Mouse (Mus musculus): ENCODE measurements around the gene Tmem231. TPM values are rescaled to one million over a fixed set of nuclear protein-coding genes. Genes with fewer than 3 reads are reported as not detected.

The Tmem231 gene
- polyA plus RNA-seq, 1 experiment from 2014 or later: 20.7 TPM

DNA sequence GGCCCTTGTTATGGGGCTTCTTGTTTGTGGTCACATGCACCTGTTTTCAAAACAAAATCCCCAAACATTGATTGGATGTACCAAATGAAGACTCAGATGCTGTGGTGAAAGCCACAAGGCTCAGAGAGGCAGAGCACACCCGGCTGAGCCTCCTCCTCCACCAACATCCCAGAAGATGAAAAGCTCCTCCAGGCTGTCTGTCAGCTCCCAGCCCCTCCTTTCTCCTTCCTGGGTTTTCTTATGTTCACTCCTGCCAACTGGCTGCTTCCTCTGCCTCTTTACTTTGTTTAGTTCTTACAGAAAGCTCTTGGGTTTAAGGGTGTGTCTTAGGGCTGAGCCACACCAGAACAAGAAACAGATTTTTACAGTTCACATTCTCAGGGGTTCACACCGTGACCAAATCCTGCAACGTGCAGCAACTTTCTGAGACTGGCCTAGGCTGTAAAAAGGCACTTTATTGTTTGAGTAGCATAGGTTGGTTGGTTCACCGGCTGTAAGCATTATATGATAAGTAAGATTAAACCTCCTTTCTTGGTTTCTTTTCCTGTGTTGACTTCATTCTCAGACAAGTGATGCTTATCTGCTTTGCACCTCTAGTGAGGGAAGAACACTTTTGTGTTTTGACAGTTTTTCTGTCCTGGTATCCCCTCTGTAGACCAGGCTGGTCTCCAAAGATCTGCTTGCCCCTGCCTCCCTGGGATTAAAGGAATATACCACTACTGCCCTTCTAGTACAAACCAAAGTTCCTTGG, 21.3 kb upstream of the Tmem231 start:
- ATAC-seq (ENCODE audit: low FRiP score, low TSS enrichment): no peak
- H3K9me3 ChIP-seq (ENCODE audit: low read length): no peaks in the 10 kb centered on the region
- H3K27ac ChIP-seq (ENCODE audit: low read length): no peak overlapping the region
- H3K9ac ChIP-seq (replicated peaks; ENCODE audit: low read length): no peak overlapping the region
- peaks cover 48% of the 10 kb centered on the region for H3K36me3 ChIP-seq (ENCODE audit: insufficient read depth, low read length)
- H3K4me3 ChIP-seq (ENCODE audit: low read length): no peak overlapping the region
- no peaks in the 10 kb centered on the region for H3K4me1 ChIP-seq (ENCODE audit: insufficient read depth, low read length)
- no peaks in the 10 kb centered on the region for H3K27me3 ChIP-seq (ENCODE audit: insufficient read depth, low read length)
- 81% methylated on average over 4 of the region's 4 CpGs for WGBS
- H3K4me2 ChIP-seq (replicated peaks; ENCODE audit: low read depth, low read length): no peak overlapping the region

DNA sequence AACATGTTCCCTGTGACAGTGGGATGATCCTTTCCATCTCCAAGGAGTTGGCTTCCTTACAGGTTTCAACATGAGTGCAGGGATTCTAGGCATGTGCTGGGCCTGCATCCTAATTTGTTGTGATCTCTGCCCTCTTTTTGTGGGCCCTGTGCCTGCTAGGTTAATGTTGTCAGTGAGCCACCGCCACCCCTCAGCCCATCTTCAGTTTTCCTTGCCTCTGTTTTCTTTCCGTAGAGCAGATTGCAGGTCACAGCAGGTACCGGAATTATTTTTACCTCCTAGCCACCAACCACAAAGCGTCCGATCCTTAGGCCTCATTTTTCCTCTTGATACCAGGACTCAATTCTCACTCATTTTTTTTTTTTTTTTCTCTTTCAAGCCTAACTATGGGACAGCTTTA, 18.3 kb upstream of the Tmem231 start:
- 93% methylated on average over 5 of the region's 5 CpGs for WGBS
- no peaks in the 10 kb centered on the region for H3K4me1 ChIP-seq (ENCODE audit: insufficient read depth, low read length)
- peaks cover 51% of the 10 kb centered on the region for H3K36me3 ChIP-seq (ENCODE audit: insufficient read depth, low read length)

DNA sequence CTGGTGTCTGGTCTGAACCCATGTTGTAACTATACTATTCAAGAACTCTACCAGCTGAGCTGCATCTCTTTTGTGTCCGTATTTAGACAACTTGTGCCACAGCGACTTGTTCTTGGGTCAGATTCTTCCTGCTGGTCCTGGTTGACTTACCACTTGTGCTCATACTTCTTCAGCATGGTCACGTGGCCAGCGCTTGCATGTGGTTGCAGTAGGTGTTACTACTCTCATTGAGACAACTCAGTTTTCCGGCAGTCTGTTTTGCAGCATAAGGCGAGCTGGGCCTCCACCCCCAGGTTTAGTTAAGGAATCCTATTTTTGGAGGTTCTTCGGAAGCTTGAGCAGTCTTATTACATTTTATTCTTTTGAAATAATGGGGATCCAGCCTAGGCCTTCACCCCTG, 17.6 kb upstream of the Tmem231 start:
- Histone ChIP-seq H3K4me1 (ENCODE audit: insufficient read depth, low read length) (no peaks in the 10 kb centered on the region), H3K4me2 (replicated peaks; ENCODE audit: low read depth, low read length) (no peak overlapping the region), H3K36me3 (ENCODE audit: insufficient read depth, low read length) (peaks cover 46% of the 10 kb centered on the region), H3K27ac (ENCODE audit: low read length) (no peak overlapping the region), H3K9ac (replicated peaks; ENCODE audit: low read length) (no peak overlapping the region), H3K9me3 (ENCODE audit: low read length) (no peaks in the 10 kb centered on the region), H3K4me3 (ENCODE audit: low read length) (no peak overlapping the region), H3K27me3 (ENCODE audit: insufficient read depth, low read length) (no peaks in the 10 kb centered on the region)
- ATAC-seq (ENCODE audit: low FRiP score, low TSS enrichment): no peak
- WGBS: 92% methylated on average over 7 of the region's 7 CpGs

More for the DNA sequence above, 18.3 kb upstream of the Tmem231 start:
- ATAC-seq (ENCODE audit: low FRiP score, low TSS enrichment): no peak
- Histone ChIP-seq H3K27me3 (ENCODE audit: insufficient read depth, low read length) (no peaks in the 10 kb centered on the region), H3K4me2 (replicated peaks; ENCODE audit: low read depth, low read length) (no peak overlapping the region), H3K27ac (ENCODE audit: low read length) (no peak overlapping the region), H3K4me3 (ENCODE audit: low read length) (no peak overlapping the region), H3K9ac (replicated peaks; ENCODE audit: low read length) (no peak overlapping the region), H3K9me3 (ENCODE audit: low read length) (no peaks in the 10 kb centered on the region)

DNA sequence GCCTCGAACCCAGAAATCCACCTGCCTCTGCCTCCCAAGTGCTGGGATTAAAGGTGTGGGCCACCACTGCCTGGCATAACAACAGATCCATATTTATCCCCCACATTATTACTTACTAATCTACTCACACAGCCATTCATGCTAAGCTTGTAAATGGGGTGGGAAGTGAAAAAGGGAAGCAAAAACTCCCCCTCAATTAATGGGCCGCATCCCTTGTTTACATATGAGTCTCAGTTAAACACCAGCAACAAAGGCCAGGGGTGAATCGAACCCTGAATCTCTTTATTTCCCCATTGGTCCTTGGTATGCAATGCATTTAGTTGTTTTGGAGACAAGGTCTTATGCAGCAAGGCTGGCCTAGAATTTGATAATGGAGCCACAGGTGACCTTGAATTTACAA, 17.2 kb upstream of the Tmem231 start:
- H3K9me3 ChIP-seq (ENCODE audit: low read length): no peaks in the 10 kb centered on the region
- H3K36me3 ChIP-seq (ENCODE audit: insufficient read depth, low read length): peaks cover 44% of the 10 kb centered on the region
- no peak overlapping the region for H3K4me3 ChIP-seq (ENCODE audit: low read length)
- no peaks in the 10 kb centered on the region for H3K27me3 ChIP-seq (ENCODE audit: insufficient read depth, low read length)
- ATAC-seq (ENCODE audit: low FRiP score, low TSS enrichment): no peak
- H3K4me2 ChIP-seq (replicated peaks; ENCODE audit: low read depth, low read length): no peak overlapping the region
- 80% methylated on average over 3 of the region's 3 CpGs for WGBS
- no peak overlapping the region for H3K27ac ChIP-seq (ENCODE audit: low read length)
- no peaks in the 10 kb centered on the region for H3K4me1 ChIP-seq (ENCODE audit: insufficient read depth, low read length)
- no peak overlapping the region for H3K9ac ChIP-seq (replicated peaks; ENCODE audit: low read length)

DNA sequence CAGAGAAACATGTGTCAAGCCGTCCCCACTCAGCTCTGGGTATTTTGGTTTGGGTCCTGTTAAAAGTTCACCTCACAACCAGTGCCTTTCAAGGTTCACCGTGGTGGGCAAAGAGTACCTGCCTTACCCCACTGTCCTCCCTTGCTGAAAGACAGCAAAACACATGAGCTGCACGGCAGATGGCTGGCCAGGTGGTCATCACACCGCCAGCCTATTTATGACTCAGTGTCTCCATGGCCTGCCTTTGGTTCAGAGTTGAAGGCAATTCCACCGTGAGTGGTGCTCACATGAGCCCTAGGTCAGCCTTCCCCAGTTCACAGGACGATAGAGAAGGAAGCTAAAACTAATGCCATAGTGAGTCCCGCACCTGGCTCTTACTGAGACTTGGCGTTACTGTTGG, 14.3 kb upstream of the Tmem231 start:
- no peak overlapping the region for H3K4me2 ChIP-seq (replicated peaks; ENCODE audit: low read depth, low read length)
- H3K4me3 ChIP-seq (ENCODE audit: low read length): no peak overlapping the region
- H3K36me3 ChIP-seq (ENCODE audit: insufficient read depth, low read length): peaks cover 43% of the 10 kb centered on the region
- no peaks in the 10 kb centered on the region for H3K9me3 ChIP-seq (ENCODE audit: low read length)
- H3K27me3 ChIP-seq (ENCODE audit: insufficient read depth, low read length): no peaks in the 10 kb centered on the region
- WGBS: 89% methylated on average over 8 of the region's 8 CpGs
- no peak overlapping the region for H3K27ac ChIP-seq (ENCODE audit: low read length)
- no peak for ATAC-seq (ENCODE audit: low FRiP score, low TSS enrichment)
- no peaks in the 10 kb centered on the region for H3K4me1 ChIP-seq (ENCODE audit: insufficient read depth, low read length)
- no peak overlapping the region for H3K9ac ChIP-seq (replicated peaks; ENCODE audit: low read length)

DNA sequence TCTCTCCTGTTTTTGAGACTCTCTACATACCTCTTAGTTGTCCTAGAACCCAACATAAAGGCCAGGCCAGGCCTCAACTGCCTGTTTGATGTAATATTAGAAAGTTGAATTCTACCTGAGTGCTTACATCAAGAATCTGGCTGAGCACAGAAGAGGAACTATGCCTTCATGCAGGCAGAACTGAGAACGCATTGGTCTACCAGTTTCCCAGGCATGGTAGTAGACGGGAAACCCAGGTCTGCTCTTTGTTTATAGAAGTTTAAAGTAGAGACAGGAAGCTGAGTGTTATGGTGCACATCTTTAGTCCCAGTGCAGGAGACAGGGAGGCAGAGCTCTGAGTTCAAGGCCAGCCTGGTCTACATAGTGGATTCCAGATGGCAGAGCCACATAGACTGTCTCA, 13.5 kb upstream of the Tmem231 start:
- ATAC-seq (ENCODE audit: low FRiP score, low TSS enrichment): no peak
- no peak overlapping the region for H3K4me2 ChIP-seq (replicated peaks; ENCODE audit: low read depth, low read length)
- H3K36me3 ChIP-seq (ENCODE audit: insufficient read depth, low read length): peaks cover 43% of the 10 kb centered on the region
- H3K4me1 ChIP-seq (ENCODE audit: insufficient read depth, low read length): no peaks in the 10 kb centered on the region
- no peak overlapping the region for H3K27ac ChIP-seq (ENCODE audit: low read length)
- H3K9me3 ChIP-seq (ENCODE audit: low read length): no peaks in the 10 kb centered on the region
- no peak overlapping the region for H3K4me3 ChIP-seq (ENCODE audit: low read length)
- H3K9ac ChIP-seq (replicated peaks; ENCODE audit: low read length): no peak overlapping the region
- WGBS: 89% methylated on average over 2 of the region's 2 CpGs
- no peaks in the 10 kb centered on the region for H3K27me3 ChIP-seq (ENCODE audit: insufficient read depth, low read length)

DNA sequence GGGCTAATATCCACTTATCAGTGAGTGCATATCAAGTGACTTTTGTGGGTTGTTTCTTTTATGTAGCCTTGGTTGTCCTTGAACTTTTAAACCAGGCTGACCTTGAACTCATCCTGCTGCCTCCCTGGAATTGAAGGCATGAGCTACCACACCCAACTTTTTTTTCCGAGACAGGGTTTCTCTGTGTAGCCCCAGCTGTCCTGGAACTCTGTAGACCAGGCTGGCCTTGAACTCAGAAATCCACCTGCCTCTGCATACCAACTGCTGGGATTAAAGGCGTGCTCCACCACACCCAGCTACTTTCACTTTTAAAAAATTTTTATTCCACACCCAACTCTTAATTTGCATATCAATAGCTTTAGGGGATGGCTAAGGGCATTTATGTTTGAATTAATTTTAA, 9.9 kb upstream of the Tmem231 start:
- Histone ChIP-seq H3K4me1 (ENCODE audit: insufficient read depth, low read length) (peaks cover 13% of the 10 kb centered on the region), H3K4me3 (ENCODE audit: low read length) (no peak overlapping the region), H3K27ac (ENCODE audit: low read length) (no peak overlapping the region), H3K36me3 (ENCODE audit: insufficient read depth, low read length) (peaks cover 31% of the 10 kb centered on the region), H3K9ac (replicated peaks; ENCODE audit: low read length) (no peak overlapping the region), H3K27me3 (ENCODE audit: insufficient read depth, low read length) (no peaks in the 10 kb centered on the region), H3K9me3 (ENCODE audit: low read length) (no peaks in the 10 kb centered on the region), H3K4me2 (replicated peaks; ENCODE audit: low read depth, low read length) (no peak overlapping the region)
- no peak for ATAC-seq (ENCODE audit: low FRiP score, low TSS enrichment)
- WGBS: 89% methylated on average over 2 of the region's 2 CpGs

DNA sequence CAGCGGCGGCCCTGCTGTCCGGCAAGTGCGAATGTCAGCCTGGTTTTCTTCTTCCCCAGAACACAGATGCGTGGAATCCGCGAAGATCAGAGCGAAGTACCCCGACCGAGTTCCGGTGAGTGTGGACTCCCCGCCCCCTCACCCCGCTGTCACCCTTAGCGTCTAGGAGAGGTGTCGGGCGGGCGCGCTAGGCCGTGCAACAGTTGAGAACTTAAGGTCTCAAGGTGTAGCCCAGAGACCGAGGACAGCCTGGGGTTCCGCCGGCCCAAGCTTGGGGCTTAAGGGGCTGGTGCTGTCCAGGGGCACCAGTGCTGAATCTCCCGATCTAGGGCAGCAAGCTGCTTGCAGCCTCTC, 7.4 kb upstream of the Tmem231 start:
- ATAC-seq (ENCODE audit: low FRiP score, low TSS enrichment): peak; percentile 47
- Histone ChIP-seq H3K9ac (replicated peaks; ENCODE audit: low read length) (peak overlapping the region; percentile 87), H3K4me3 (ENCODE audit: low read length) (peak overlapping the region; percentile 99), H3K4me2 (replicated peaks; ENCODE audit: low read depth, low read length) (peak overlapping the region; percentile 93), H3K36me3 (ENCODE audit: insufficient read depth, low read length) (peaks cover 23% of the 10 kb centered on the region; the same call in 1 of the 2 replicates), H3K27ac (ENCODE audit: low read length) (peak overlapping the region; percentile 82), H3K9me3 (ENCODE audit: low read length) (no peaks in the 10 kb centered on the region), H3K27me3 (ENCODE audit: insufficient read depth, low read length) (no peaks in the 10 kb centered on the region), H3K4me1 (ENCODE audit: insufficient read depth, low read length) (peaks cover 13% of the 10 kb centered on the region)
- WGBS: 0% methylated on average over 23 of the region's 23 CpGs

DNA sequence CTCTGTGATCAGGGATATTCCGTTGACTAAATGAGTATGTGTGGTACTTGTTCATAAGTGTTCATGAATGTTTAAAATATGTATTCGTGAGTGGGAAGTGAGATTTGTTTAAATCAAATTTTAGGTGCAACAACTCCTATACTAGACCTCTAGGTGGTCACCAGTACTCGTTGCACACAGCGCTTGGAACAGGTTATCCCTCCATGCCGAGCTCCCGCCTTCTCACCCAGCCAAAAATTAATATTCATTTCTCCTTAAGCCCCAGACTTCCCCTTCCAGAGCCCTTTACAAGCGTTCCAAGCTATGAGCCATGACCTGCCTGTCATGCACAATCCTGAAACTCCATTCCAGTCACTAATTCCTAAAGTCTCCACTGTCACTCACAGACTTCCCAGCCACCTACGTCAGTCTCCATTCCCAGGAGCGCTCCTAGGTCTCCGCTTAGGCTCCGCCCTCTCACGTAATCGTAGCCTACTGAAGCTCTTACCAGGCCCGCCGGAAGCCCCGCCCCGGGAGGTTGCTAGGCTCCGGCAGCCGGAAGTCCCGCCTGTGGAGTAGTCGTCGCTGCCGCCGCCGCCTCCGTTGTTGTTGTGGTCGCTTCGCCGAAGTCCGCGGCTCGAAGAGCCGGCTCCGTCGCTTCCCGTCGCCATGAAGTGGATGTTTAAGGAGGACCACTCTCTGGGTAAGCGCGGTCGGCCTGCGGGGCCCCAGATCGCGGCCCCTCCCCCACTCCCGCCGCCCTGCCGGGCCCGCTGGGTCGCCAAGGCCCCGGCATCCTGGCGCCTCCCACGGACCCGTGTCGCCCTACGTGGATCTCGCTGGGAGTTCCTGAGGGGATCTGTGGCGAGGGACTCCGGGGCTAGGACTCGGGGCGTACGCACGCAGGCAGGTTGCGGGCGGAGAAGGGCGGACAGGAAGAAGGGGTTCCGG, 6.8 kb upstream of the Tmem231 start, which contains the start of gene Gabarapl2:
TSS of gene Gabarapl2 (plus strand) at position 533 of the 930 bp plus-strand sequence.
- Histone ChIP-seq H3K4me1 (ENCODE audit: insufficient read depth, low read length) (peaks cover 13% of the 10 kb centered on the region), H3K27me3 (ENCODE audit: insufficient read depth, low read length) (no peaks in the 10 kb centered on the region), H3K4me2 (replicated peaks; ENCODE audit: low read depth, low read length) (peak within 1 kb of the TSS; percentile 93), H3K4me3 (ENCODE audit: low read length) (peak within 1 kb of the TSS; percentile 99), H3K36me3 (ENCODE audit: insufficient read depth, low read length) (peaks cover 21% of the 10 kb centered on the region; the same call in 1 of the 2 replicates), H3K9me3 (ENCODE audit: low read length) (no peaks in the 10 kb centered on the region), H3K9ac (replicated peaks; ENCODE audit: low read length) (peak within 1 kb of the TSS; percentile 87), H3K27ac (ENCODE audit: low read length) (peak within 1 kb of the TSS; percentile 86)
- WGBS: under 1% methylated on average over 64 of the region's 65 CpGs
- peak; percentile 98 for ATAC-seq (ENCODE audit: low FRiP score, low TSS enrichment)
